Mouse (Mus musculus): ENCODE measurements around the gene Rnf130.
"Not testable (repeated sequence)": the region's sequence is repeated elsewhere in the genome, so short reads cannot be mapped to it uniquely, and the experiment has no call there.

- TF ChIP-seq MAFK (IDR thresholded peaks at IDR 0.05; ENCODE audit: insufficient replicate concordance, low read length); MXI1 (IDR thresholded peaks at IDR 0.05; ENCODE audit: low read depth, low read length); MYC (IDR thresholded peaks at IDR 0.05; ENCODE audit: low read depth, low read length): not testable (repeated sequence)
Measured at GRCm38 (mm10) chr11:50101962-50102361, 76.8 kb downstream of the Rnf130 start.
